Mouse (Mus musculus) brain, adult 2 months (tissue): ENCODE results near the gene Stim2.

Source experiments
- DNase-seq: peaks from one replicate; pipeline ENCODE4 v3.0.0; 2011; ENCODE audit warnings: low read depth, low spot score

Stim2 gene

GRCm38 (mm10) chr5:54046432-54046831 is 48.1 kb downstream of the Stim2 start:
- peak; percentile 65 for DNase-seq

- no peak for DNase-seq
Measured at GRCm38 (mm10) chr5:54049145-54049733, 50.9 kb downstream of the Stim2 start.

- no peak for DNase-seq
Measured at GRCm38 (mm10) chr5:54049940-54050339, 51.6 kb downstream of the Stim2 start.

DNA sequence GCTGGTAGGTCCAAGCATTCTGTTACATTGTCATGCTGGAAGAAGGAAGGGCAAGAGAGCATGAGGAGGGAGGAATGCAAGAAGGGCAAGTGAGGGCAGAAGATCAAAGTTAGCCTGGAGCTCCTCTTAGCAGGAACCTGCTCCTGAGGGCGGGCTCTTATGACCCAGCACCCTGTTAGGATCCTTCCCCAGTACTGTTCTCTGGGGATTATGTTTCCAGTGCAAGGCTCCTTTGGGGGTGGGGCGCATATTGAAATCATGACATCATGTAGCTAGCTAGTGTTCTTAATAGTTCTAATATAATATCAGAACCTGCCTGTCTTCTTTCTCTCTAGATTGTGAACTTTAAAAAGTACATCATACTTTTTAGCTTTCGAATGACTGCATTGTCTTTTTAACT is 52.8 kb downstream of the Stim2 start:
- DNase-seq, result no peak

DNA sequence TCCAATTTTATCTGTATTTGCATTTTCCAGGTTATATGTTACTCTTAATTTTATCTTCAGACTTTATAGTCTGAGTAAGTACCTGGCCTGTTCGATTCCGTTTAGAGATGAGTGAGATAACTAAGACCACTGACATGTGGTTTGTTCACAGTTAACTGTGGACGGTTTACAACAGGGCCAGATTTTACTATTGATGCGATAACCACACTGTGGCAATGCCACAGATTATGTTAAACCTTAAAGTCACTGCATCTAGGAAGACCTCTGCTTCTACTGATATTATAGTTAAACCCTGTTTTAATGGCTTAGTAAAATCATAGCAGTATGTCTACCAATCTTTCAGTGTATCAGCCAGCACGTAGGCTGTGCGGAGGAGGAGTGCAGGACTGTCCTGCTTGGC is 53.9 kb downstream of the Stim2 start:
- DNase-seq, result no peak

DNA sequence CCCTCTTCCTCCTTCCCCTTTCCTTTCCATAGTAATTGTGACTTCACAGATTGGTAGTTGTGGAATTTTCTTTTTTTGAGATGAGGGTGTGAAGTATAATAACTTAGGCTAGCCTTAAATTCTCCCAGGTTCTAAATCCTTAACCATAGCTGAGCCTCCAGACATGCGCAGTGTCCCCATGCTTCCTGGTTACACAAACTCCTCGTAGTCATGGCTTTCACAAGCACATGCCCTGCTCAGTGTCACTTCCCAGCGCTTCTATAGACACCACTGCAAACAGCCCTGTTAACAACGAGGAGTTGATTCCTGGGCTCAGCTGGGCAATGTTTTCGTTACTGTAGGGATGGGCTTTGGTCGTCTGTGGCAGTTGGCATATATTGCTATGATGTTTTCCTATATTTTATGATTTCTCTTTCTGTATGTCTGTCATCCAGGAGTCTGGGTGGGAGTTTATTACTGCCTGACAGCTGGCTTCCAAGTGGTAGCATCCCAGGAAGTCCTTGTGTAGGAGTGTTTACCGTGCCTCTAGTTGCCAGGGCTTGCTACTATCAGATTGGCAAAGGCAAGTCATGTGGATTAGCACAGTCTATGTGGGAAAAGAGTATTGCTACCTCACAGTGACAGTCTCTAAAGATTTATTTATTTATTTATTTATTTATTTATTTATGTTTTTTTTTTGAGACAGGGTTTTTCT is 55.5 kb downstream of the Stim2 start:
- peak; percentile 58 for DNase-seq

GRCm38 (mm10) chr5:54056266-54056665 is 58.0 kb downstream of the Stim2 start:
- no peak for DNase-seq

DNA sequence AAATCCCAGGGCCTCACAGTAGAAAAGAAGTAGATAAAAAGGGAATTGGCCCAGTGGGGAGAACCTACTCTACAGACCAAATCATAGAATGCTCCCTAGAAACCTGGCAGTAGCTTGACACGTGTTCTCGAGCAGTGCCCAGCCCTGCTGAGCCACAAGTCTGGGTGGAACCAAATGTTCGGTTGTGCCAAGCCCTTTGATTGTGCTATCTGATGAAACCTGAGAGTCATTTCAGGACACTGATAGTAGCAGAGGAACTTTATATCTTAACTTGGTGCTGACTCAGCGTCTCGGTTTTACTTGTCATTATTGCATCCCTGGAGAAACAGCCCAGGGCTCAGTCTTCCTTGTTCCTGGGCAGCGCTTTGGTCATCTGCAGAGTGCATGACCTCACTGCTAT is 61.7 kb downstream of the Stim2 start:
- DNase-seq, result peak; percentile 77

DNA sequence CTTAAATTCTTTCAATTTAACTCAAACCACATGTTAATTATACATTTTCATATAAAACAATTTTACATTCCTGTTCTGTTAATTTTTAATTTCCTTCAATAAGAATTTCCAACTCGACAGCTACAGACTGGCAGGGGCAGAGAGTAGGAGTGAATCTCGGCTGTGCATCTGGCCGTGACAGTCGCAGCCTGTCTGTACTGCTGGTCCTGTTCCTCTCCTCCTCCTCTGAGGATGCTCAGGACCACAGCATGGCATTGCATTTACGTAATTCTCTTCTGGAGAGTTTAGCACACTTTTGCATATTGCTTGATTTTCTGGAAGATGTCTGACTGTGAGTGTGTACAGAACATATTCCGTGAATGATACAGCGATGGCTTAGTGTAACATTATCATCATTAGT is 63.8 kb downstream of the Stim2 start:
- peak; percentile 79 for DNase-seq

DNA sequence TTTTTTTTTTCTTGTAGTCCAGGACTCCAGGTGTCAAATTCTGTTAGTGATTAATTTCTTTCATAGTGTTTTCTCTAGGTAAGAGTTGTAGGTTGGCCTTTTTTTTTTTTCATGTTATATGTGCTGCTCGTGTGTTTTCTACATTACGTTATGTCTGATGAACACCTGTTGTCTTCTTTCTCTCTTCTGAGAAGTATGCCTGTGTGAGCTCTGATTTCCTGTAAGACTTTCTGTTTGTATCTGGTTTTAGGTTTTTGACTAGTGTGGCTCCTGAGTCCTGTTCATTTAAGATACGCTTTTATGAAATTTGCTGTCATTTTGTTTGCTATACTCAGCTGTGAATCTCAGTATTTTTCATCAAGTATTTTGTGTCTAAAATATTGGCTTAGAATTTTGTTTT is 69.3 kb downstream of the Stim2 start:
- no peak for DNase-seq

- DNase-seq, result no peak
Measured at GRCm38 (mm10) chr5:54070549-54070948, 72.2 kb downstream of the Stim2 start.

- DNase-seq, result no peak
Measured at GRCm38 (mm10) chr5:54071288-54071687, 73.0 kb downstream of the Stim2 start.

GRCm38 (mm10) chr5:54071705-54072104 is 73.4 kb downstream of the Stim2 start:
- no peak for DNase-seq

GRCm38 (mm10) chr5:54073291-54073690 is 75.0 kb downstream of the Stim2 start:
- peak; percentile 82 for DNase-seq

GRCm38 (mm10) chr5:54079997-54080396 is 81.7 kb downstream of the Stim2 start:
- DNase-seq, result no peak

DNA sequence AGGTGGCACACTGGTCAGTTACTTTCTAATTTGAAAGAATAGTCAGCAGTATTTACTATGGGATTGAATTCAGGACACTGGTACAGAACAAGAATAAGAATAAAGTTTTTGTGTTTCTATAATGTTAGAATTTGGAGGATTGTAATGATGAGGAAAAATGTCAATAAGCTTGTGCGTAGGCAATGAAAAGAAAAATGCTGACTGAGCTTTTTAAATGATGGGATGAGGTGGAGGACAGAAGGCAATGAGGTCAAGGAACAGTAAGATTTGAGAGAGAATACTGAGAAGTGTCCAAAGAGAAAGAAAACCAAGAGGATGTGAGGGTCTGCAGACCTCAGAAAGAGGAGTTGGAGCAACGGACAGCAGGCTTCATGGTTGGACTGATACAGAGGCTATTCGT is 89.6 kb downstream of the Stim2 start:
- DNase-seq, result no peak

DNA sequence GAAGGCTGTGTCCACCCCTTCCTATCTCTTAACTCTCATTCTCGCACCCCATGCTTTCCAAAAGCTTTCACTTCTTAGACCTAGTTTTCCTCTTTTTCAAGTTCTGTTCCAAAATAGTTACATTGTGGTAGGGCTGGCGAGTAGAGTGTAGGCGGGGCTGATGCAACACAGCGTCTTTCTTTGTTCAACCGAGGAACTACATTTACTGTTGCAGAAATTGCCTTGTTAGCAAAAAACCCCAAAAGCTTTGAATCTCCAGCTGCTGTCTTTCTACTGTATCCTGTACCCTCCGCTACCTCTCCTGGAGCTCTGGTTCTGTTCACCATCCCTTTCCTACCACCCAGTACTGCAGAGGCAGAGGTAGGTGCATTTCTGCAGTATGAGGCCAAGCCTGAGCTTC is 99.9 kb downstream of the Stim2 start:
- peak; percentile 73 for DNase-seq

- peak; percentile 94 for DNase-seq
Measured at GRCm38 (mm10) chr5:54100916-54101315, 102.6 kb downstream of the Stim2 start.

DNA sequence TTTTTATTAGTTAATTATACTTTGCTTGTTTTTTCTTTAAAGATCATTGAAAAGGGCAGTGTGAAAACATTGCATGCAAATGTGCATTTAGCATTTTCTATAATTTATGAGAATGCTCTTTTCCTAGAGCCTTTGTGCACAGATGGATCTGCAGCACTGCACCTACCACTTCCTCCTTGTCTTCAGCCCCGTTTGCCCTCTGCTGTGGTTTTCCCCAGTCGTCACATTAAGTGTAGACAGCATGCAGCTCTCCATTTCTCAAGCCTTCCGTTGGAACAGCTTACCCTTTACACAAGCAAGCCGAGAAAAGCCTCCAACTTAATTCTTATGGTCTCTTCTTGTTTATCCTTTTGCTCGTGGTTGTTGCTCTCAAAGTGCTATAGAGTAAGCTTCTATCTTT is 103.0 kb downstream of the Stim2 start:
- DNase-seq, result peak; percentile 42

GRCm38 (mm10) chr5:54101960-54102359 is 103.7 kb downstream of the Stim2 start:
- no peak for DNase-seq

DNA sequence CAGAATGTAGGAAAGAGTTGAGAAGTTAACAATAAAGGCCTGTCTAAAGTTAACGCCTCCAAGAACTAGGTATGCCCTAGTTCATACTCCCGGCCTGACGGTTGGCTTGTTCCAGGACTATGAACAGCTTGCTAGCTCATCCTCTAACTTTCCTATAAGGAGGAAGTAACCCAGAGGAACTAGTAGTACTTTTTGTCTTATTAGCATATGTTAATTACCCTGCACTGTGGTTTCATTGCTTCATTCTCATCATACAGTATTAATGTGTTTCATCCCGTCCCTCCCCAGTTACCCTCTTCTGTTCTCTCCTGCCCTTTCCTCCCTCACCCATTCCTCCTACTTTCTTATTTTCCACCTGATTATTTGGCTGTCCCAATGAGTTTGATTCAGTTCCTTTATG is 108.4 kb downstream of the Stim2 start:
- DNase-seq, result no peak

GRCm38 (mm10) chr5:54107069-54107468 is 108.8 kb downstream of the Stim2 start:
- DNase-seq, result no peak

DNA sequence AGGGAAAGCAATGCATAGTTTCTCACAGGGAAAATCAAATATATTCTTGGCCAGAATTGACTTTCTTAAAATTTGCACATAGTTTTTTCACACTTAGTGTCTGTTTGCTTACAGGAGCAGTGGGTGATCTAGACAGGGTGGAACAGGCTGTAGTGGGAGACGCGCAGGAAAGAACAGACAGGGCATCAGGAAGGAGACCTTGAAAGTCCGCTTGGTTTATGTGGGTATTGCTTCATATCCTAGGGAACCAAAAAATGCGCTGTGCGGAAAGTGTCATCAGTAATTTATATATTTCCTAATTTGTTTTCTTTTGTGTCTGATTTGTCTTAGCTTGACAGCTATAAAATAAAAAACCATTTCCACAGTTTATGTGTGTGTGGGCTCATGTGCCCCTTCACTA is 110.8 kb downstream of the Stim2 start:
- no peak for DNase-seq

DNA sequence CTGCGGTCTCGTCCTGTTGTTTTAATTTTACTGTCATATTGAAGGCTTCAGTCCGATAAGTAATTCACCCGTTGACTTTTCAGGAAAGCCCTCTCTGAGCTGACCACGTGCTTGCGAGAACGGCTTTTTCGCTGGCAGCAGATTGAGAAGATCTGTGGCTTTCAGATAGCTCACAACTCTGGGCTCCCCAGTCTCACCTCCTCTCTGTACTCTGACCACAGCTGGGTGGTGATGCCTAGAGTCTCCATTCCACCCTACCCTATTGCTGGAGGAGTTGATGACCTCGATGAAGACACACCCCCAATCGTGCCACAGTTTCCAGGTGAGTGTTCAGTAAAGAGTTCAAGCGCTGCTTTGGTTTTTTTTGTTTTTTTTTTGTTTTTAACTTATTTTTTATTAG is 112.5 kb downstream of the Stim2 start:
- DNase-seq, result no peak
